Comparison of ENCODE assay signal across 8 mouse cellular contexts in the genomic region with DNA sequence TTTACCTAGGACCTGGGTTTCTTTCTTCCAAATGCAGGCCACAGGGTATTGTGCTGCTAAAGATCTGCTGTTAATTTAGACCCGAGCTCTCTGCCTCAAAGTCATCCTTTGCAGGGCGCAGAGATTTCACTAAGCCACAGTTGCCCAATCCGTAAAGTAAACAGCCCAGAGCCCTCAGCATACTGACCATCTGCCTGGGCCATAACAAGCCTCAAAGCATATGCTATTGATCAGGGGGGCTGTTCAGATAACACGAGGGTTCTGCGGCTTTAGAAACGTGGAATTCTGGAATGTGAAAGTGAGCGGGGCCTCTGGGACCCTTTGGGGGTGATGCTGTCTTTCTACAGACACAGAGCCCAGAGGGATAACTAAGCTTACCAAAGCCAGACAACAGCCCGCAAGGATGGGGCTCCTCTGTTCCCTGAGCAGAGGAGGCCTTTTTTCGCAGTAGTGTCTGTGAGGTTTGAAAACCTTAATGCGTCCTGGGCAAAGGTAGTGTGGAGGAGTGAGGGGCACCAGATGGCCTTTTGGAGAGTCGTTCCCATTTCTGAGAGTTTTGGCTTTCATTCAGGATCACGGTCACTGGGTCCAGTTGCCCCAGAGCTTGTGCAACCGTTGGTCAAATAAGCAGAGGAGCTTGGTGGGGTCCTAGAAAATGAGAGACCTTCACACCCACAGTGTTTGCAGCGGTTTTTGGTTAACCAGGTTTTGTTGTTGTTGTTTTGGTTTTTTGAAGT.
A peak's percentile ranks its signal among the peaks of the same experiment; 100 is the strongest.
DNase-seq lines count a peak whose midpoint lies in the region; ATAC-seq and TF ChIP-seq lines count a peak whose summit lies in the region.

No protein-coding gene starts in this region.

- no peak for DNase-seq in kidney, postnatal 14 days
- peak; percentile 19 for DNase-seq in midbrain, postnatal 0 days (ENCODE audit: low spot score)
- DNase-seq in ovary, postnatal 36 days (ENCODE audit: low spot score): no peak
- DNase-seq in gastrocnemius, postnatal 10 days: no peak
- no peak for DNase-seq in left cerebral cortex, postnatal 14 days (ENCODE audit: low spot score in 2 of 2)

- H3K4me2 ChIP-seq in kidney, embryonic 16.5 days (replicated peaks; ENCODE audit: low read depth, low read length): peak overlapping the region; percentile 64
- H3K4me2 ChIP-seq in hindbrain, embryonic 16.5 days (ENCODE audit: low read length): peak overlapping the region; percentile 69
- peak overlapping the region; percentile 80 for H3K4me2 ChIP-seq in midbrain, postnatal 0 days (ENCODE audit: low read depth, low read length, poor library complexity, severe bottlenecking)

- 16% methylated on average over 14 of the region's 14 CpGs for WGBS in kidney, embryonic 16.5 days
- WGBS in hindbrain, embryonic 16.5 days: 10% methylated on average over 14 of the region's 14 CpGs
- 12% methylated on average over 14 of the region's 14 CpGs for WGBS in midbrain, postnatal 0 days

- peak overlapping the region; percentile 75 for H3K9ac ChIP-seq in kidney, embryonic 16.5 days (replicated peaks; ENCODE audit: low read length)
- peak overlapping the region; percentile 78 for H3K9ac ChIP-seq in hindbrain, embryonic 16.5 days (ENCODE audit: low read depth, low read length)
- peak overlapping the region; percentile 66 for H3K9ac ChIP-seq in midbrain, postnatal 0 days (replicated peaks; ENCODE audit: low read length, poor library complexity, severe bottlenecking)

- no peaks in the 10 kb centered on the region for H3K9me3 ChIP-seq in kidney, embryonic 16.5 days (ENCODE audit: low read length)
- no peaks in the 10 kb centered on the region for H3K9me3 ChIP-seq in hindbrain, embryonic 16.5 days (ENCODE audit: control insufficient read depth, low read length)
- H3K9me3 ChIP-seq in midbrain, postnatal 0 days (ENCODE audit: low read length): no peaks in the 10 kb centered on the region

- H3K27ac ChIP-seq in kidney, embryonic 16.5 days (ENCODE audit: low read length): peak overlapping the region; percentile 76
- H3K27ac ChIP-seq in cortical plate, adult 2 months (ENCODE audit: insufficient read depth, low read length): no peak overlapping the region
- H3K27ac ChIP-seq in hindbrain, embryonic 16.5 days (ENCODE audit: low read depth, low read length): peak overlapping the region; percentile 75
- H3K27ac ChIP-seq in midbrain, postnatal 0 days (ENCODE audit: low read depth, low read length): peak overlapping the region; percentile 57; the same call in 1 of the 2 replicates

- no peak for ATAC-seq in kidney, embryonic 16.5 days (ENCODE audit: low FRiP score, low TSS enrichment)
- peak; percentile 50 for ATAC-seq in hindbrain, embryonic 16.5 days
- no peak for ATAC-seq in midbrain, postnatal 0 days (ENCODE audit: low FRiP score)

- H3K4me3 ChIP-seq in kidney, embryonic 16.5 days (ENCODE audit: low read length): peak overlapping the region; percentile 56
- H3K4me3 ChIP-seq in cortical plate, adult 2 months (ENCODE audit: insufficient read depth, low read length): peak overlapping the region; percentile 43
- H3K4me3 ChIP-seq in hindbrain, embryonic 16.5 days (ENCODE audit: low read length): peak overlapping the region; percentile 65
- H3K4me3 ChIP-seq in midbrain, postnatal 0 days (ENCODE audit: low read depth, low read length): peak overlapping the region; percentile 55

- TF ChIP-seq POLR2A in cortical plate, adult 2 months (IDR thresholded peaks at IDR 0.05; ENCODE audit: extremely low read depth, insufficient read depth, low read length): no peak

- TF ChIP-seq CTCF in cortical plate, adult 2 months (IDR thresholded peaks at IDR 0.05; ENCODE audit: extremely low read depth, insufficient read depth, low read length): no peak
- no peak for TF ChIP-seq CTCF in midbrain, postnatal 0 days (IDR thresholded peaks at IDR 0.05)

- peaks cover 38% of the 10 kb centered on the region for H3K4me1 ChIP-seq in kidney, embryonic 16.5 days (ENCODE audit: insufficient read depth, low read length)
- peaks cover 2% of the 10 kb centered on the region; the same call in 1 of the 2 replicates for H3K4me1 ChIP-seq in cortical plate, adult 2 months (ENCODE audit: control insufficient read depth, insufficient read depth, low read length)
- H3K4me1 ChIP-seq in hindbrain, embryonic 16.5 days (ENCODE audit: control insufficient read depth, insufficient read depth, low read depth, low read length): peaks cover 23% of the 10 kb centered on the region
- H3K4me1 ChIP-seq in midbrain, postnatal 0 days (ENCODE audit: insufficient read depth, low read length): peaks cover 12% of the 10 kb centered on the region

- intact Hi-C loops in left cerebral cortex, postnatal 14 days (cut with DNase I): no loop called here

- no peaks in the 10 kb centered on the region for H3K36me3 ChIP-seq in kidney, embryonic 16.5 days (ENCODE audit: insufficient read depth, low read length)
- no peaks in the 10 kb centered on the region for H3K36me3 ChIP-seq in hindbrain, embryonic 16.5 days (ENCODE audit: control insufficient read depth, insufficient read depth, low read length)
- no peaks in the 10 kb centered on the region for H3K36me3 ChIP-seq in midbrain, postnatal 0 days (ENCODE audit: insufficient read depth, low read length)

- H3K27me3 ChIP-seq in kidney, embryonic 16.5 days (ENCODE audit: insufficient read depth, low read length): no peaks in the 10 kb centered on the region
- no peaks in the 10 kb centered on the region for H3K27me3 ChIP-seq in hindbrain, embryonic 16.5 days (replicated peaks; ENCODE audit: control insufficient read depth, insufficient read depth, low read length)
- H3K27me3 ChIP-seq in midbrain, postnatal 0 days (ENCODE audit: insufficient read depth, low read length): no peaks in the 10 kb centered on the region
